Mouse (Mus musculus) urinary bladder, postnatal 0 days (tissue): ENCODE results near the gene Fbxl2. TPM values are rescaled to one million over a fixed set of nuclear protein-coding genes. Genes with fewer than 3 reads are reported as not detected.

Experiments
- polyA plus RNA-seq: library from polyadenylated mRNA; unstranded; fragments of >200 nt; fragmentation: Nextera tagmentation; extraction: Ambion mirVana; gene quantifications from 2 replicates; pipeline ENCODE4 v1.2.1, GENCODE M21; 2015

The Fbxl2 gene
- 2.0 and 2.7 TPM in 2 replicates for polyA plus RNA-seq

GRCm38 (mm10) chr9:114046028-114046427 is at the start of gene Fbxl2:
Fbxl2 (minus strand) TSS chr9:114046191.

GRCm38 (mm10) chr9:114057090-114057796 is 11.3 kb upstream of the Fbxl2 start, which contains the start of gene Susd5:
Susd5 (plus strand) TSS chr9:114057140.

GRCm38 (mm10) chr9:113930534-113931374 is 115.2 kb downstream of the Fbxl2 start, which contains the start of gene Ubp1:
Ubp1 (plus strand) TSS chr9:113930934.

Other genes starting within 250 kb of the Fbxl2 start
- gene Ubp1, start 115.3 kb downstream of the Fbxl2 start, polyA plus RNA-seq, result 15.6 and 17.4 TPM in 2 replicates
- gene Susd5, start 10.9 kb upstream of the Fbxl2 start, polyA plus RNA-seq, result 0.07 and 0.21 TPM in 2 replicates